Mouse (Mus musculus): ENCODE results near the gene Agtpbp1.

Gene Agtpbp1

DNA sequence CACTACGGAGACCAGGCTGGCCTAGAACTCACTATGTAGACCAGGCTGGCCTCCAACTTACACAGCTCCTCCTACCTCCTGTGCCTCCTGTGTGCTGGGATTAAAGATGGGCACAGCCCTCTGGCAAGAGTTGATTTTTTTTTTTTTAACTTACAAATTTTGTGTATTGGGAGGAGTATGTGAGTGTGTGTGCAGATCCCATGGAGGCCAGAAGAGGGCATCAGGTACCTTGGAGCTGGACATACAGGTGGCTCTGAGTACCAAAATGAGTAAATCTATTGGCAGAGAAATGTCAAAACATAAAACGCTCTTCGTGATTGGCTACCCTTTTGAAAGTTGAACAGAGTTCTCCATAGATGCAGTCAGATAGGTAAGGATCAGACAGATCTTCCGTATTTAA lies 4.1 kb downstream of the Agtpbp1 start:
- no peak for DNase-seq (ENCODE audit: low read depth in 2 of 2, low spot score in 2 of 2)

DNA sequence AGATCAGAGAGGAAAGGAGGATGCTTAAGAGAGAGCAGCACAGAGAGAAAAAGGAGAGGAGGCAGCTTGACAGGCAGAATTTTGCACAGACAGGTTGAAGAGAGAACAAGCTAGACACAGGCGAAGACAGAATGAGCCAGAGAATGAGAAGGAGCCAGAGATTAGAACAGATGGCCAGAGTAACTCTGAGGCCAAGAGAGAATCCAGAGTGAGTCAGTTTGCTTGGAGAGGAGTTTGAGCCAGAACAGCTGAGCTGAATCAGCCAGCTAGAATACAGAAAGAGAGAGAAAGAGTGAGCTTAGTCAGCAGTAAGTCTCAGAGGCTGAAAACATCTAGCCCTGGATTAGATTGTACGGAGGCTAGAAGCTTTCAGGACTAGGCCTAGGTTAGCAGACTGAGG lies 12.5 kb downstream of the Agtpbp1 start:
- DNase-seq (ENCODE audit: low read depth in 2 of 2, low spot score in 2 of 2), result no peak

DNA sequence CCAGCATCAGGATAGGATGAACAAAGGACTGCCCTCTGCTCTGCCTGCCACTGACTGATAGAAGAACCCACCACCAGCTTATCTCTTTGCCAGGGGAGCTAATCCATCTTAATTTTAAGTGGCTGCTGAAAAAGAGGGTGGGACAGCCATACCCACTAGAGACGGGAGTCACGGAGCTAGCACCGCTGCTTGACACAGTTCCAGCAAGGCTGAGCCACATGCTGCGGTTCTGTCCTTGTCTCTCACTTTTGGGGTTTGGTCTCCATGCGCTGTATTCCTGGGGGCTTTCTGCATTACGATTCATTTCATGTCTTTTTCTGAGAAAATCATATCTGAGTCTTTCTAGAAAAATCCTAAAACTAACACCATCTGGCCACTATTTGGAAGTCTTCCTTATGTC lies 13.9 kb downstream of the Agtpbp1 start:
- DNase-seq (ENCODE audit: low read depth in 2 of 2, low spot score in 2 of 2), result no peak

DNA sequence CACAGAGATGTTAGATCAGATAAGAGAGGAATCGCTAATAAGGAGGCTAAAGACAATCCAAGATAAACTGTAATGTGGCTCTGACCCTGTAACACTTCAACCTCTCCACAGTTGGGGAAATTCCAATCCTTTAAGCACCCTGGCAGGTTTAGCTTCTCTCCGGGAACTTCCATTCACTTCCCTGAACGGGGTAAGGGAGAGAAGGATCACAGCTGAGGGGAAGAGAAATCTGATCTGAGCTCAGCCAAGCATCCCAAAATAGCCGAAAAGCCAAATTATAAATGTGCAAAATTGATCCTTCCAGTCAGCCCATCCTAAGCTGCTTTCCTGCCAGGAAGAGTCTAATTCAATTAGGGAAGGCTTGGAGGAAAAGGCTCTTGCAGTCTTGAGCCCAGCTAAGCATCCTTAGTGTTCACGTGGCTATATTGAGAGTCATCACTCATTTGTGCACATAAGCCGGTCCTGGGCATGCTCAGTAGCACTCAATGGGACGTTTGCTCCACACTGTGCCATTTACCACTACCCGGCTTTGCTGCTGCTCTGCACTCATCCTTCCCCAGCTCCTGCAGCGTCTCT lies 19.0 kb downstream of the Agtpbp1 start:
- no peak for DNase-seq (ENCODE audit: low read depth in 2 of 2, low spot score in 2 of 2)

DNA sequence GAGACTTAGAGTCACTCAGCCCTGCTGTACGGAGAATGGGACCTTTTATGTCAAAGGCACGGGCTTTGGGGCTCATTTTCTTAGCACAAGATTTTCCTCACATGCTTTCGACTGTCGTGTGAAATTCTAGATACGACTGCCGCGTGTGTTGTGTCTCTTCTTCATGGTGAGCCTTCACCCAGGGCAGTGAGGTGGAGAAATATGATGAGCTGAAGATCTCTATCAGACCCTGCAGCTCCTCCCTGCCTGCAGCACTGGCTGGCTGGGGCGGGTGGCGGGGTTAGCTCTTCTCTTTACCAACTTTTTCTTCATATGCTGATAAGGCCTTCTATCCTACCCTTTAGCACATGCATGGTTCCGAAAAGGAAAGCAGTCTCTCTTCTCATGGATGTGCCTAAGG lies 20.1 kb downstream of the Agtpbp1 start:
- no peak for DNase-seq (ENCODE audit: low read depth in 2 of 2, low spot score in 2 of 2)

DNA sequence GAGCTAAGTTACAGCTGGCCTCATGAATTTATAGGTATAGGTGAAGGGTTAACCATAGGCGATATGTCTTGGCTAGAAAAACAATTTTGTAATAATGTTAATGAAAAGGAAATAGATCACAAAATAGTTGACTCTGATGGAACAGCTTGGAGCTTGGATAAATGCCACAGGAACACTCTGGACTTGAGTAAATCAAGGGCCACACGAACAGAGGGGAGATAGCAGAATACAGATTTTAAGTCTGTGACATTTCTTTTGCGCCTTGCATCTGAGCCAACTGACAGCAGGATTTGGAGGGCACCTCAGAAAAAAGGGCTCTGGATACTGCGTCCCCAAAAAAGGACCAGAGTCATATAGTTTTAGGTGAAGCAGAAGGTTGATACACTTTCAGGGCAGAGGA lies 20.5 kb downstream of the Agtpbp1 start:
- no peak for DNase-seq (ENCODE audit: low read depth in 2 of 2, low spot score in 2 of 2)

DNA sequence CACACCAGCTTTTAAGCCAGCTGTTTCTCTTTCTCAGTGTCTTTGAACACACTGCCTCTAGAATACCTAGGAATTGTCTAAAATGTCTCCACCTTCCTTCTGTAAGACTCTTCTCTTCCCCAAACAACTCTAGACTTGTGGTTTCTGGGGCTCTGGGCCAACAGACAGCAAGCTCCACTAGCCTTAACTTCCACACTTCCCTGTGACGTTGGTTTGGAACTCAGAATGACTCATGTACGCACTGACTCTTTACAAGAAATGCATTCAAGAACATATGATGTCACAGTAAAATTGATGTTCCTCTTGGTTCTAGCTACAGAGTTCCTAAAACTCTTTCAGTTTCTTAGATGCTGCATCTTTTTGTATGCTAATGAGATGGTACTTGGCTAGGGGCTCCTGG lies 22.6 kb downstream of the Agtpbp1 start:
- no peak for DNase-seq (ENCODE audit: low read depth in 2 of 2, low spot score in 2 of 2)

DNA sequence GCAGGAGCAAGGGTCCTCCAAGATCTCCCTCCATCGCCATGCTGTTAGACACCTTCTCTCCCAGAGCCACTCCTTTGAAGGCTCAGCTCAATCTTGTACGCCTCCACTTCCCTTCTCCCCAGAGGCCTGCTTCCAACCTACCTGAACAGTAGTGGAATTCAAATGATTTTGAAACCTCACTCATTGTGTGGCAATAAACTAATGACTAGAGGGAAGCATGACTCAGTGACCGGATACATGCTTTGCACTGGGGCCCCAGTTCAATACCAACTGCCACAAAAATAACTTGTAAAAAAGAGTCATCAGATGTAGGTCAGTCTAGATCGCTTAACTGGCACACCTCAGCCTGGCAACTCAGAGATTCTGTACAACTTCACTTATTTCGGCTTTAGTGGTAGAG lies 26.3 kb downstream of the Agtpbp1 start:
- no peak for DNase-seq (ENCODE audit: low read depth in 2 of 2, low spot score in 2 of 2)

DNA sequence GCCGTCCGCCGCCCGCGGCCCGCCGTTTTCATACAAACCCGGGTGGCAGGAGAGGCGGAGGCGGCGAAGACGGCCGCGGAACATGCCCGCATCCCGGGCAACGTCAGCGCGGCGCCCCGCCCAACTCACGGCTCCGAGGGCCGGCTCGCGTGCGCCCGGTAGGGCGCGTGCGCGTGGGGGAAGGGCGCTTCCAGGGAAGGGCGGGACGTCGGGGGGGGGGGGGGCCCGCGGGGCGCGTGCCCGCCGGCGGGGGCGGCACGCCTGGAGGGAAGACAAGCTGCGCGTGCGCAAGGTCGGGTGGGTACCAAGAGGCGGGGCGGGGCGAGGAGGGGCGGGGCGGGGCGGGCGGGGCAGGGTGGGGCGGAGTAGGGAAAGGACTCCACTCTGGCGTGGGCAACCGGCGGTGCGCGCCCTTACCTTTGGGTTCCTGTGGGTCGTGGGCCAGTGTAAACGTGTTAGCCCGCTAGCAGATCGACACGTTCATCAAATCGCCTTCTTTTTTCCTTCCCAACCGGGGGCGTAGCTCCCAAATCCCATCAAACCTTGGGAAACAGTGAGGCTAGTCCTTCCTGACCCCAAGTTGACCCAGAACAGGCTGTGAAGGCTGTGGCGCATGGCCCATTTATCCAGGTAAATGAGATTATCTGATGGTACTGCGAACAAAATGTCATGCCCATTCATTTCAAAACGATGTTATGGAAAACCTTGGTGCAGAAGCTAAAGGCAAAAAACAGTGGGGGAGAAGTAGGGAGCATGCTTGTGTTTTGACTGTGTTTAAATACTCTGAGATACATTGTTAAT lies 27.6 kb downstream of the Agtpbp1 start:
- DNase-seq (ENCODE audit: low read depth in 2 of 2, low spot score in 2 of 2), result peak; percentile 69 to 72

DNA sequence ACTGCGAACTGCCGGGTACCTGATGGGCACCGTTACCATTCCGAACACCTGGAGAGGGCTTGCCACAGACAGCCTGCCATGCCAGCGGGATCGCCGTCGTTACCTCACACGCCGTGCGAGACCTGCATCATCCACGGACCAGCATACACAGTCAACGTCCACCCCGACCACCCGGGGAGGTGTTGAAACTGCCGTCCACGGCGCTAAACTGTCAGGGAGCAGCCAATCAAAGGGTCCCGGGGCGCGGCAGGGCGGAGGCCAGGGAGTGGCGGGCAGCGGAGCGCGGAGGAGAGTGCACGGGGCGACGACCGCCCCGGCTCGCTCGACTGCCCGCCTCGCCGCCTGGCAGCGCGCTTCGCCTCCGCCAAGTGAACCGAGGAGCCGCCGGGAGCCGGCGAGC lies 28.4 kb downstream of the Agtpbp1 start:
- peak; percentile 33 to 41 for DNase-seq (ENCODE audit: low read depth in 2 of 2, low spot score in 2 of 2)

DNA sequence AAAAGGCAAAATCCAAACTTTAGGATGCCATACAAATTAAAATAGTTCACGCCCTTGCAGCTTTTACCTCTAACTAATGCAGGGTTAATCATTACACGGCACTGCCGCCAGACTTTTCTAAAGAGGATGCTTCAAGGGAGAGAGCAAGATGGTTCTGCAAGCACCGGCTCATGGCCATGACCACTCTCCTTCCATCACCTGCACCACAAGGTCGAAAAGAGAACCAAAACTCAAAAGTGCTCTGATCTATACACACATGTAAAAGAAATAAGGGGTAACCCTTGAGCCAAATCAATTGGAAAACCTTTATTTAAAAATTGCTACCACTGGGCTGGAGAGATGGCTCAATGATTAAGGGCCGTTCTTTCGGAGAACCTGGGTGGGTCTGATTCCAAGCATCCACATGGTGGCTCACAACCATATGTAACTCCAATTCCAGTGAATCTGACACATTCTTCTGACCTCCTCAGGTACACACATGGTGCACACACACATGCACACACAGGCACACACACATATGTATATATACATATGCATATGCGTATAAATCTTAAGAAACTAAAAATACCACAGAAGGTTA lies 29.3 kb downstream of the Agtpbp1 start:
- no peak for DNase-seq (ENCODE audit: low read depth in 2 of 2, low spot score in 2 of 2)

DNA sequence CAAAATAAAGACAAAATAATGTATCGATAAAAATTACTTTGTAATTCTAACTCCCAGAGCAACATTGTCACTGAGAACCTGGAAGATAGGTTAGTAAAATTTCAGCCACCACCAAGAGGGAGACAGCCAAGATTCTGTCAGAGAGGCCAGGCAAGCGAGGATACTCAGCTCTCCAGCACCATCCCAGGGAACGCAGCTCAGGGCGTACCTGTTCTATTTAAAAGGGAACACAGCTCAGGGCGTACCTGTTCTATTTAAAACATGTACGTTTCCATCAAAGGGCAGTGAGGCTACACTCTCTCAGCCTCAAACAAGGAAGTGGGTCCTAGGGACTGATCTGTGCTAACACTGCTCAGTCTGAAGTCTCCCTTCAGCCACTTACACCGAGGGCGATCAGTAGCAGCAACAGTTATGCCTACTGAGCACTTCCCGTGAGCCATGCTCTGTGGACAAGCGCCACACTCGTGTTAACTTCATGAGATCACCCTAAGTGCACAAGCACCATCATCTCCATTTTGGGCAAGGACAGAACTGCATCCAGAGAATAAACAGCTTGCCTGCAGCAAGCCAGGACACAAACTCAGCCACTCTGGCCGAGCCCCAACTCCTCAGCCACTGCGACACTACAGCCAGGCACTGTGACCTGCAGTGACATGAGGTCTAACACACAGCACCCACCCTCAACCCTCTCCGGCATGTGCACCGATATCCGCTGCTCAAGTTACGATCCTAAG lies 30.1 kb downstream of the Agtpbp1 start:
- no peak for DNase-seq (ENCODE audit: low read depth in 2 of 2, low spot score in 2 of 2)

DNA sequence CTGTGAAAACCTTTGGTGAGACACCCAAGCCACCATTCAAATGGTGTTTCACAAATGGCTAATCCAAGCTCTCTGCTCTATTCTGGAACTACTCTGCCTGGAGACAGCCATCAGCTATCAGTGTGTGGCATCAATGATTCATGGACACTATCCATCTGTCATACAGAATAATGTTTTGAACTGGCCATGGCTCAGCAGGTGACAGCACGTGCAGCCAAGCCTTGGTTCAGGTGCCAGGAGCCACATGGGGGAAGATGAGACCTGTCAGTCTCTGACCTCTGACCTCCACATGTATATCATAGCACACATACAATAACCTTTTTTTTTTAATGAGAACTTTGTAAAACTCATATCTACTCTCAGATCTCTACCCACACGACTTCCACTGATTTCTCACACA lies 32.3 kb downstream of the Agtpbp1 start:
- no peak for DNase-seq (ENCODE audit: low read depth in 2 of 2, low spot score in 2 of 2)

DNA sequence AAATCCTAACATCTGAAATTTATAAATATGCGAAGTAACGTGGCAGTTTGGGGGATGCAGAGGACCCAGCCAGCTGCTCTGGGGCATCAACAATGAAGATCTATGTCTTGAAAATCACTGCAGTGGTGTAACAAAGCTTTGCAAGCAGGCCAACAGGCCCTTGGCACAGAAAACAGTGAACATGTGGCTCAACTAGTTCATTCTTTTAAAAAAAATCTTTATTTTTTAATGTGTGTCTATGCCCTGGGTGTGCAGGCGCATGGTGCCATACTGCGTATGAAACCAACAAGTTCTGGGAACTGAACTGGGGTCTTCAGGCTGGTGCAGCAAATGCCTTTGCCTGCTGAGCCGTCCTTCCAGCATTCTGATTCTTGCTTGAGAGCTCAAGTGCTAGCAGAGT lies 32.7 kb downstream of the Agtpbp1 start:
- no peak for DNase-seq (ENCODE audit: low read depth in 2 of 2, low spot score in 2 of 2)

DNA sequence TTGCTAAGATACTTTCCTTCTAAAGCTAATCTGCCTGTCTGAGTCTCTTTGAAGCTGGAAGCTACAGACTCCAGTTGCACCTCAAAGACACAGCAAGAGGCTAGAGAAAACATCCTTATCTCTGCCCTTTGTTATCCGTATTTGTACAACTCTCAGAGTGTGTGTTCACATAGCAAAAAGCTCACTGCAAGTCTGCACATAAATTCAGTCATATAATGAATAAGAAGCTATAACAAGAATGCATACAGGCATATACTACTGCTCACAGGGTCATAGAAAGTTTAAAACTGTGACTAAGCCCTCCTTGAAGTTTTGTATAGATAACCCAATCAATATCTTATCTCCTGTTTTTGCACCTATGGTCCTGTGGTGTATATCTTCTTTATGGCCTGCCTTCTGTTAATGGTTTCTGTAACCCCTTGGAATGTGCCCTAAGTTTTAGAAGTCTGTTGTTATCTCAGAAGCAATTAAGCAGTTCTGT lies 35.7 kb downstream of the Agtpbp1 start:
- no peak for DNase-seq (ENCODE audit: low read depth in 2 of 2, low spot score in 2 of 2)

DNA sequence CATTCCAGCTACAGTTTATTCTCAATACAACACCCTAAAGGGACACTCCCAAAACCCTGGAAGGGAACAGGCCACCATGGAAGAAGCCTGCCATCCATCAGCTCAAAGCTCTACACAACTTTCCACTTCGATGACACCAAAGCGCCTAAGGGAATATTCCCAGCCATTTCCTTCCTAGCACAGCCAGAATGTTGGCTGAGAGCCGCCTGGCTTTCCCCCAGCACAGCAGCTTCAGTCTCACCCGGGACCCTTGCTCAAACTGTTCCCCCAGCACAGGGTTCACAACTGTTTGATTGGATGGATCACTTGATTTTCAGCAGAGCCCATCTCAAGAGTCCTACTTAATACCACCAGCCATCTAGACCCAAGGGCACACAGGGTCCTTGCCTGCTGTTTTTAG lies 37.3 kb downstream of the Agtpbp1 start:
- DNase-seq (ENCODE audit: low read depth in 2 of 2, low spot score in 2 of 2), result no peak

DNA sequence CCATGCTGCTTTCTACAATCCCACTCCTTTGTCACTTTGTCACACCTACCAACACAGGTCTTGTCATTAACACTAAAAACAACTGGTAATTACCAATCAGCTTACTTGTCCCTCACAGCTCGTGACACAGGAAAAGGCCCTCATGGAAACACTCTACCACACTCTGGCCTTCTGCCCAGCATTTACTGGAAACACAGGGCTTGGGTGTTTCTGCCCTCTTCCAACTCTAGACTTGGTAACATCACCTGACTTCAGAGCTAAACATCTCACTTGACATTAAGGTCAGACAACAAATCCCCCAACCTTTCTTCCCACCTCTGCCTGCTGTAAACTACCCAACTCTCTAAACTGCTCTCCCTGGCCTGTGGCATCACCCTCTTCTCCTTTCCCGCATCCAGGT lies 37.9 kb downstream of the Agtpbp1 start:
- no peak for DNase-seq (ENCODE audit: low read depth in 2 of 2, low spot score in 2 of 2)

DNA sequence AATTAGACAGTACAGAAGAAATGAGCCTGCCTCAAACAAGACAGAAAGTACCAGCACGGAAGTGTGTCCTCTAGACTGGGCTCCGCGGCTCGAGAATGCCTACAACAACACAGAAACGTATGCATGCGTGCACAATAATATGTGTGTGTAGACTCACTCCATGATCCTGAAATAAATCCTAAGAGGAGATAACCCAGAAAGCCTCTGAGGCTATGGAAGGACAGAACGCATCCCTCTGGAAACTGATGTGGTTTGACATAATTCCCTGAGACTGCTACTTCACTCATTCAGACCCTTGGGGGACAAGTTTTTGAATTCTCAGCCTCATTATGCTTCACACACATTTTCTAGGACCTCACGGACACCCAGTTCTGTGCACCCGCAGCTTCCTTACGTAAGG lies 42.6 kb downstream of the Agtpbp1 start:
- DNase-seq (ENCODE audit: low read depth in 2 of 2, low spot score in 2 of 2), result no peak

DNA sequence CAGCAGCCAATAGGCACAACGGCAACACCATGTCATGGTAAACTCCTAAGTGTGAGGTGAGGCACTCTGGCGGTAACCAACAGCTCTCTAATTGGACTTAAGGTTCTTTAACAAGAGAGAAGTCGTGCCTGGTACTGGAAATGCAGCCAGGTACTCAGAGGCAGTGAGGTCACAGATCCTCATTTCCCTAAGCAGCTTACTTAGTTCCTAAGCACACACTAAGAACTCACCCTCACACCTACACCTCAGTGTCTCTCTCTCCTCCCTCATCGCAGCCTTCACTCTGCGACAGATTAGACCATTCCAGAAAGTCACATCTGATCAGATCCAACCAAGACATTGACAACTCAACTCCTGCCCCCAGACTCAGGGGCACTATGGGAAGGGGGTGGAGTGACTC lies 45.0 kb downstream of the Agtpbp1 start:
- DNase-seq (ENCODE audit: low read depth in 2 of 2, low spot score in 2 of 2), result no peak

DNA sequence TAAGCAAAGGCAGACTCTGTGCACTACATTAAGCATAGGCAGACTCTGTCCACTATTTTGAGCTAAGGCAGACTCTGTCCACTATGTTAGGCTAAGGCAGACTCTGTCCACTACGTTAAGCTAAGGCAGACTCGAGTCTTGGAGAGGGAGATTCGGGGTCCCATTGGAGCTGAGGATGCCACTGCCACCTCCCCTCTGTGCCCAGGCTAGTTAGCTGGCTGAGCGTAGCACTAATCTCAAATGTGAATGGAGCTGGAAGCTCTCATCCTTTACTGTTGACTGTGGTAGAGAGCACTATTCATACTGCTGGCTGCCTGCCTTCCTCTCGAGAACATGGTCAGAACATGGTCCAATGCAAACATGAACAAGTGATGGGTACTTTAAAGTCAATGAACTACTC lies 46.4 kb downstream of the Agtpbp1 start:
- no peak for DNase-seq (ENCODE audit: low read depth in 2 of 2, low spot score in 2 of 2)

DNA sequence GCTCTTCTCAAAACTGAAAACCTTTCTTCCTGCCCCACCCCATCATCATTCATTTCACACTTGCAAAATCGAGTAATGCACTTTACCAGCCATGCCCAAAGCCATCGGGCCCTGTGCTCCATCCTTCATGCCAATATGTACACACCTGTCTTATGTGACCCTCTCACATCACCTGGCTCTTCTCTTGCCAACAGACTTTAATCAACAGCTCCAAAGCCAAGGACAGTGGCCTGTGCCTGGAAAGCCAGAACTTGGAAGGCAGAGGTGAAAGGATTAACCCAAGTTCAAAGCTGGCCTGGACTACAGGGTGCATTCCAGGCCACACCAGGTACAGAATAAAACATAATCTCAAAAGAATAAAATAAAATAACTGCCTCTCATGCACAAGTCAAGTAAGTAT lies 48.4 kb downstream of the Agtpbp1 start:
- no peak for DNase-seq (ENCODE audit: low read depth in 2 of 2, low spot score in 2 of 2)

DNA sequence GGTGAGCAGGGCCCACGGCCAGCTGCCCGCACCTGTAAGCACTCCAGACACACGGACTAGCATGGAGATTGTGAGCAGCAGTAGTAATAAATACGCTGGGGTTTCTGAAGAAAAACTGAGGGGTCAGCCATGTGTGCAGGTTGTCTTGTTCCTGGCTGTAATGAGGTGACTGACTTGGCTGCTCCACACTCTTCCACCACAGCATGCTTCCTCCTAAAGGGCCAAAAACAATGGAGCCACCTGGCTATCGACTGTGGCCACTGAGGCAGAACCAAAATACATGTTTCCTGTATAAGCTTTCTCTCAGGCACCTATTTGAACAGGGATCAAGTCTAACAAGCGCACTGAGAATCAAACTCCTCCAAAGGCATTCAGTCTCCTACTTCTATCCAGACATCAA lies 49.3 kb downstream of the Agtpbp1 start:
- DNase-seq (ENCODE audit: low read depth in 2 of 2, low spot score in 2 of 2), result no peak

Data from CD8-positive naive resting alpha-beta T cell, adult 2 months (primary cell).